Mouse (Mus musculus) embryonic facial prominence, embryonic 12.5 days (tissue): Measurements from ENCODE around the gene Toe1. TPM values are rescaled to one million over a fixed set of nuclear protein-coding genes. Genes with fewer than 3 reads are reported as not detected.

Experiments
- ATAC-seq: fragments of 200-750 bp; cut with Nextera tagmentation; 2 replicates; pipeline ENCODE4 v1.8.0; 2017; ENCODE audit not compliant: insufficient number of reproducible peaks, insufficient read depth, low FRiP score, low TSS enrichment
- H3K27ac ChIP-seq: fragments of 300-500 bp; sonication (generic); 2 replicates; pipeline ENCODE4 v1.5.1; 2016; ENCODE audit warnings: mild to moderate bottlenecking
- H3K27me3 ChIP-seq: fragments of 300-500 bp; sonication (generic); 2 replicates; pipeline ENCODE4 v1.6.1; 2016; ENCODE audit warnings: mild to moderate bottlenecking, moderate library complexity
- H3K36me3 ChIP-seq: fragments of 300-500 bp; sonication (generic); 2 replicates; pipeline ENCODE4 v1.6.1; 2016; ENCODE audit warnings: mild to moderate bottlenecking
- H3K4me1 ChIP-seq: fragments of 300-500 bp; sonication (generic); 2 replicates; pipeline ENCODE4 v1.6.1; 2016
- H3K4me2 ChIP-seq: fragments of 300-500 bp; sonication (generic); replicated peaks from 2 replicates; pipeline ENCODE4 v1.6.1; 2016; ENCODE audit warnings: mild to moderate bottlenecking, moderate library complexity
- H3K4me3 ChIP-seq: fragments of 300-500 bp; sonication (generic); 2 replicates; pipeline ENCODE4 v1.5.1; 2016; ENCODE audit warnings: mild to moderate bottlenecking
- H3K9ac ChIP-seq: fragments of 300-500 bp; sonication (generic); 2 replicates; pipeline ENCODE4 v1.6.1; 2016; ENCODE audit warnings: mild to moderate bottlenecking, moderate library complexity
- H3K9me3 ChIP-seq: fragments of 300-500 bp; sonication (generic); 2 replicates; pipeline ENCODE4 v1.6.1; 2016; ENCODE audit warnings: mild to moderate bottlenecking, moderate library complexity
- WGBS: fragments of 180-500 bp; shearing (Covaris S2); methylation state at CpG from one replicate; pipeline ENCODE4 v1.1.7; 2016; 5-methylcytosine and 5-hydroxymethylcytosine counted together
- polyA plus RNA-seq: library from polyadenylated mRNA; unstranded; fragments of >200 nt; fragmentation: Nextera tagmentation; extraction: Ambion mirVana; gene quantifications from 2 replicates; pipeline ENCODE4 v1.2.1, GENCODE M21; 2016

Toe1 gene
- polyA plus RNA-seq, 1 experiment from 2014 or later = 37.9 TPM

DNA sequence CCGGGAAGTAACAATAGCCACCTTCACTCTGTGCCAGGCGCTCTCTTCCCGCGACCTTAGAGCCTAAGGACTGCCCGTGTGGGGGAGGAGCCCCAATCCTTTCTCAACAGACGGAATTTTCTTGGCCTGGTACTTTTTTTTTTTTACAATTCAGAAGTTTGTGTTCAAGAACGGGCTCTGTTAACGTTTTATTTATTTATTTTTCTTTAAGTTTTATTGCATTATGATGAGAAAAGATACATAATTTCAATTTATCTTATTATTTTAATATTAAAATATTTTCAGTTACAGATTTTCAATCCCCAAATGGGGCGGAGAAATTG lies 14.2 kb upstream of the Toe1 start, which contains the start of gene Hpdl:
TSS of gene Hpdl (minus strand) at position 14 of the 323 bp plus-strand sequence.
- peaks cover 13% of the 10 kb centered on the region for H3K4me1 ChIP-seq
- H3K4me2 ChIP-seq = peak within 1 kb of the TSS; percentile 95
- WGBS = 12% methylated on average over 9 of the region's 9 CpGs
- ATAC-seq = no peak; the same call in 1 of the 2 replicates
- peak within 1 kb of the TSS; percentile 40 for H3K9ac ChIP-seq
- peak within 1 kb of the TSS; percentile 51 for H3K4me3 ChIP-seq
- H3K9me3 ChIP-seq = no peaks in the 10 kb centered on the region
- no peak within 1 kb of the TSS for H3K27ac ChIP-seq
- peaks cover 22% of the 10 kb centered on the region for H3K27me3 ChIP-seq
- peaks cover 19% of the 10 kb centered on the region for H3K36me3 ChIP-seq

DNA sequence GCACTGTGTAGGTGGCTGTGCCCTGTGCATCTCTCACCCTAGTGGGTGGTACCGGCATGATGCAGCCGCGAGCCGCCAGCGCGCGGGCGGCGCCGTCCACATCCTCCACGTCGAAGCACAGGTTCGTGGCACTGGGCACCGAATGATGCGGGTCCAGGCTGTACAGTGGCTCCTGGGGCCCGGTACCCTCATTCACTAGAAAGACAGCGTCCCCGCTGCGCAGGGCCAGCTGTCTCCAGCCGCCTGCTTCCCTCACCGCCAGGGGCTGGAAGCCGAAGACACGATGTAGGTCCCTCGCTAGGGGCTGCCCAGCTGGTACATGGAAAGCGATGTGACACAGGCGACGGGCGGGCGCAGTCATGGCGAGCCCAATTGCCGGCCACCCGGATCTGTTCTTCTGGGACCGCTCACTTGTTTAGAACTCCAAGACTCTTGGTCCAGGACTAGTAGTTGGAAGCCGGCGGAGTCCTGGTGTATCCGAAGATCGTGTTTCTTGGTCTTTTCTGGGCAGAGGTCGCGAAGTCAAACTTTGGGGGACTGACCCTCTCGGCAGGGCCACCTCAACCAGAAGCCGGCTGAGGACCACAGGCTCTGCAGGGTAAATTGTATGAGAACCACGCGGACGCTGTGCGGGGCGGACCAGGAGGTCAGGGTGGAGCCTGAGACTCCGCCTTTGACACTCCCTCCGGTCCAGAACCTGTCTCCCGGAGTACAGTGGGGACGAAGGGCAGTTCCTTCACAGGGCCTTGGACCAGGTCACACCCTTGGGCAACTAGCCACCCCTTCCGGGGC lies 13.7 kb upstream of the Toe1 start:
- Histone ChIP-seq H3K4me2 (peak overlapping the region; percentile 95), H3K27me3 (peaks cover 22% of the 10 kb centered on the region), H3K36me3 (peaks cover 24% of the 10 kb centered on the region), H3K9me3 (no peaks in the 10 kb centered on the region), H3K4me1 (peaks cover 13% of the 10 kb centered on the region), H3K9ac (peak overlapping the region; percentile 40), H3K4me3 (peak overlapping the region; percentile 51), H3K27ac (no peak overlapping the region)
- WGBS = under 1% methylated on average over 51 of the region's 51 CpGs
- ATAC-seq = peak; percentile 62

DNA sequence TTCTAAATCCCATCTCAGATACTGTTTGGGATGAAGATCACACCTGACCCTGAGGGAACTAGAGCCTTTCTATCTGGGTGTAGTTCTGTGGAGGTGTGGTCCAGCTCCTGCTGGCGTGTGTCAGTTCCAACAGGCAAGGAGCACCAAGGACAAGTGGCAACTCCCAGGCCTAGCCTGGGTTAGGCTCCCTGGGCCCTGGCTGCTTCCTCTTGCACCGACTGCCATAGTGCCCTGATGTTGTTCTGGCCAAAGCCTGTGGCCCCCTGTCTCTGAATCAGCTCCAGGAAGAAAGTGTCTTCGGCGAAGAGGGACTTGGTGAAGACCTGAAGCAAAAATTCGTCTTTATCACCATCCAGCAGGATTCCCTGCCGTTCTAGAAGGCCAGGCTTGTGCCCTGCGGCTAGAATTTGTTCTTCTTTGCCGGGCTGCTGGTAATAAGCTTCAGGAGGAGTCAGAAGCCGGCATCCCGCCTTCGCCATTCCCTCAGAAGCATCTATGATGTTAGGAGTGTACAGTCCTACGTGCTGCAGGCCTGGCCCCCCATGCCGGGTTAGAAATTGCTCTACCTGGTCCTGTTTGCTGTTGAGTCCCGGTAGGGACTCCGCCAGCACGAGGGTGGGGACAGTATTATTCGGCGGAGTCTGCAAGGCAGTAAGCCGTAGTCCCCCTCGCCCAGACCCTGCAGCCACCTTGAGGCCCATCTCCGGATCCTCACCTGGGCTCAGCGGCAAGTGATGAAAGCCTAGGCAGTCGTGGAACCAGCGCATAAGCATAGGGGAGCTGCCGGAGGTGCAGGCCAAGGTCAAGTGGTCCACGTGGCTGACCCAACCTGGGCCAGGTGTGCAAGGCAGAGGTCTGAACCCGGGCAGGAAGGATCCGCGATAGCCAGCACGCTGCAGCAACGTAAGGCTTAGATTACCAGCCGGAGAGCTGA lies 12.8 kb upstream of the Toe1 start:
- 16% methylated on average over 32 of the region's 32 CpGs for WGBS
- Histone ChIP-seq H3K9me3 (no peaks in the 10 kb centered on the region), H3K4me2 (peak overlapping the region; percentile 95), H3K9ac (peak overlapping the region; percentile 40), H3K36me3 (peaks cover 24% of the 10 kb centered on the region), H3K4me3 (peak overlapping the region; percentile 51), H3K27me3 (peaks cover 22% of the 10 kb centered on the region), H3K4me1 (peaks cover 10% of the 10 kb centered on the region), H3K27ac (no peak overlapping the region)
- no peak for ATAC-seq

DNA sequence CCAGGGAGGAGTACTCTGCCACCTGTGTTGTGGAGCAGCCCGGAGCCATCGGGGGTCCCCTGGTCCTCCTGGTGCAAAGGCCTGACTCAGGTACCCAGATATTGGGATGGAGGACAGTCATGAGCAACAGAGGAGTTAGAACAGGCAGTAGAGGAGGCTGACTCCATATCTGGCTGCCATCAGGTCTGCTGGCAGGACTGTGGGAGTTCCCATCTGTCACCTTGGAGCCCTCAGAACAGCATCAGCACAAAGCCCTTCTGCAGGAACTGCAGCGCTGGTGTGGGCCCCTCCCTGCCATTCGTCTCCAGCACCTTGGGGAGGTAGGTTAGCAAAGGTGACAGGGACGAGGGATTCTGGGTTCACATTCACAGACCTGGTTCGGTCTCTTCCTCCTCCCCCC lies 10.0 kb upstream of the Toe1 start:
- WGBS = 88% methylated on average over 6 of the region's 6 CpGs
- H3K4me1 ChIP-seq = peaks cover 8% of the 10 kb centered on the region
- no peaks in the 10 kb centered on the region for H3K9me3 ChIP-seq
- H3K4me2 ChIP-seq = no peak overlapping the region
- no peak overlapping the region for H3K27ac ChIP-seq
- peaks cover 28% of the 10 kb centered on the region for H3K36me3 ChIP-seq
- no peak for ATAC-seq
- peaks cover 22% of the 10 kb centered on the region for H3K27me3 ChIP-seq
- no peak overlapping the region for H3K9ac ChIP-seq
- H3K4me3 ChIP-seq = no peak overlapping the region

DNA sequence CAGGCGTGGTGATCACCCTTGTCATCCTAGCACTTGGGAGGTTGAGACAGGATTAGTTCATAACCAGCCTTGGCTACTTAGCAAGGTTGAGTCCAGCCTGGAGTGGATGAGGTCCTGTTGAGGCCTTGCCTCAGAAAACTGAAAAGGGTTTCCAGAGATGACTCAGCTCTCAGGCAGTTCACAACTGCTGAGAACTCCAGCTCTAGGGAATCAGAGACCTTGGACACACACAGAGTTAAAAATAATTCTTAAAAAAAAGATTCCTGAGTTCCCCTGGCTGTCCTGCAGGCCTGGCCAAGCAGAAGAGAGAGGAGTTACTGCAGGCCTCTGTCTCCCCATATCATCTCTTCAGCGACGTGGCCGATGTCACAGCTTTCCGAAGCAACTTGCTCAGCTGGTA lies 7.8 kb upstream of the Toe1 start:
- H3K27me3 ChIP-seq = peaks cover 9% of the 10 kb centered on the region
- no peaks in the 10 kb centered on the region for H3K4me1 ChIP-seq
- 91% methylated on average over 5 of the region's 5 CpGs for WGBS
- H3K4me3 ChIP-seq = no peak overlapping the region
- H3K4me2 ChIP-seq = no peak overlapping the region
- no peaks in the 10 kb centered on the region for H3K9me3 ChIP-seq
- no peak overlapping the region for H3K27ac ChIP-seq
- H3K9ac ChIP-seq = no peak overlapping the region
- H3K36me3 ChIP-seq = peaks cover 28% of the 10 kb centered on the region
- ATAC-seq = no peak

DNA sequence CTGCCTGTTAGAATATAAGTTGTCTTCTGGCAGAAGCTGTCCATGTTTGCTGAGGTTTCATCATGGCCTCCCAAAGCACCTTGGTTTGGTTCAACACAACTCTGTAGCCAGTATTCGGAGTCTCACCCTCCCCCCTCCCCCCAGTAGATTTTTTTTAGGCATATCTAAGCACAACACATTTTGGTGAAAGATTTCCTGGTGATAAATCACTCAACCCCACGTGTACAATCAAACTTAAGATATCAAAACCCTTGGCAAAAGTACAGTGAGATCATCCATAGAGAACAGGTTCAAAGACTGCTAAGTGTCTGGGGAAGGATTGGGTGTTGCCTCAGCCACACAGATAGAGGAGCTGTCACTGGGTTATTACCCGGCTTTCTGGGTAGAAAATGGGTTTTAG lies 3.6 kb upstream of the Toe1 start:
- Histone ChIP-seq H3K36me3 (peaks cover 4% of the 10 kb centered on the region; the same call in 1 of the 2 replicates), H3K4me3 (no peak overlapping the region), H3K9me3 (no peaks in the 10 kb centered on the region), H3K27ac (no peak overlapping the region), H3K4me2 (no peak overlapping the region), H3K4me1 (peaks cover 8% of the 10 kb centered on the region), H3K27me3 (no peaks in the 10 kb centered on the region), H3K9ac (no peak overlapping the region)
- 87% methylated on average over 3 of the region's 3 CpGs for WGBS
- ATAC-seq = no peak

DNA sequence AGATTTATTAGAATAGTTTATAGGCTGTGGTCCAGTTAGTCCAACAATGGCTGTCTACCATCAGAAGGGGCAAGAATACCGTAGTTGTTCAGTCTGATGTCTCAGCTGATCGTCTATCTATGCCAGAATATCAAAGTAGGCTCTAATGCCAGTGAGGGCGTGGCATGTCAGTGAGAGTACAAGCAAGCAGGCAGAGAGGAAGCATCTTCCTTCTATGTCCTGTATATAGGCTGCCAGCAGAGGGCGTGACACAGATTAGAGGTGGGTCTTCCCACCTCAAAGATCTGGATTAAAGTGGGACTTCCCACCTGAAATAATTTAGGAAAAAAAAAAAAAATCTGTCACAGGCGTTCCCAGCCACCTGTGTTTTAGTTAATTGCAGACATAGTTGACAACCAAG lies 7.5 kb downstream of the Toe1 start:
- Histone ChIP-seq H3K4me3 (no peak overlapping the region), H3K9ac (no peak overlapping the region), H3K36me3 (peaks cover 32% of the 10 kb centered on the region), H3K27me3 (no peaks in the 10 kb centered on the region), H3K4me1 (no peaks in the 10 kb centered on the region), H3K27ac (no peak overlapping the region), H3K9me3 (no peaks in the 10 kb centered on the region), H3K4me2 (no peak overlapping the region)
- no peak for ATAC-seq
- 36% methylated on average over 5 of the region's 5 CpGs for WGBS

DNA sequence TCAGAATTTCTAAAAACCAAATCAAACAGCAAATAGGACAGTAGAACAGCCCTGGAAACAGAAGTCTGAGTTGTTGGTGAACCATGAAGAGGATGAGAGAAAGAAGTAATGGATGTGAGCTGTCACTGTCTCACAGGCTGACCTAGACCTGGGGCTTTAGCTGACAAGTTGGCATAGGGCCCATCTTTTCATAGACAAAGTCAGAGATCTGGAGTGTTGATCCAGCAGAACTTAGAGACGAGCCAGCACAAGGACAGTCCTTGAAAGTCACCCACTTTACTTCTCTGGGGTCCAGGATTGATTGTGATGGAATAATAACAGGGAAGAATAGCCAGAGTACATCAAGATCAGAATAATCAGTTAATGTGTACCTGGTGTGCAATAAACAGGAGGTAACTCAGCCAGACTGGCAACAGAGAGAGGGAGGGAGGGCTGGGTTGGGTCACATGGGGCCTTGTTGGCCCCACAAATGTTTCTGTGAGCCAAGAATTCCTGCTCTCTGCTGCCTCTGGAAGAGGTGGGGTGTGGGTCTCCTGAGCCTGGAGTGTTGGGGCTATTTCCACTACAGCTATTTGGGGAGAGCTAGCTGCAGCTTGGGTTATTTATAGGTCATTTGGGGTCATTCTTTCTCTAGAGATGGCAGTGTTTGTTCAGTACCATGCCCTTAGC lies 10.9 kb downstream of the Toe1 start:
- H3K9ac ChIP-seq = no peak overlapping the region
- 78% methylated on average over 1 of the region's 1 CpGs for WGBS

DNA sequence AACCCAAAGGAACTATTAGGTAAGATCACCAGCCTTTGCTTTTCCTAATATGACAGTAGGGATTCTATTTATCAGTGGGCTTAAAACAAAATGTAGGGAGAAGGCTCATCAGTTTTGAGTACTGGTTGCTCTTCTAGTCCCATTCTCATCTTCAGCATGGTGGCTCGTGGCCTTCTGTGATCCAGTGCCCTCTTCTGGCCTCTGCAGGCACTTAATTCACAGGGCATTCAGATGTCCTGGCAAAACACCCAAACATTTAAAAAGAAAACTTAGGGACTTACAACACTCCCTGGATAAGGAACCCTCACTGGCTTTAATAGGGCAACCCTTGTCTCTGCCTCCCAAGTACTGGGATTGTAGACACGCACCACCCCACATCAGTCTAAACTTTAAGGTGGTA lies 13.2 kb downstream of the Toe1 start:
- H3K4me3 ChIP-seq = no peak overlapping the region
- 74% methylated on average over 2 of the region's 2 CpGs for WGBS
- H3K4me2 ChIP-seq = no peak overlapping the region
- no peaks in the 10 kb centered on the region for H3K27me3 ChIP-seq
- H3K4me1 ChIP-seq = no peaks in the 10 kb centered on the region
- ATAC-seq = no peak
- H3K36me3 ChIP-seq = no peaks in the 10 kb centered on the region
- H3K9ac ChIP-seq = no peak overlapping the region
- H3K9me3 ChIP-seq = no peaks in the 10 kb centered on the region
- H3K27ac ChIP-seq = no peak overlapping the region

More for the DNA sequence above, 10.9 kb downstream of the Toe1 start:
- Histone ChIP-seq H3K4me3 (no peak overlapping the region), H3K4me2 (no peak overlapping the region), H3K9me3 (no peaks in the 10 kb centered on the region), H3K36me3 (0 out of 2 replicates have a peak, but pooled peaks cover under 1% of the 10 kb centered on the region), H3K4me1 (no peaks in the 10 kb centered on the region), H3K27me3 (no peaks in the 10 kb centered on the region), H3K27ac (no peak overlapping the region)
- no peak for ATAC-seq

DNA sequence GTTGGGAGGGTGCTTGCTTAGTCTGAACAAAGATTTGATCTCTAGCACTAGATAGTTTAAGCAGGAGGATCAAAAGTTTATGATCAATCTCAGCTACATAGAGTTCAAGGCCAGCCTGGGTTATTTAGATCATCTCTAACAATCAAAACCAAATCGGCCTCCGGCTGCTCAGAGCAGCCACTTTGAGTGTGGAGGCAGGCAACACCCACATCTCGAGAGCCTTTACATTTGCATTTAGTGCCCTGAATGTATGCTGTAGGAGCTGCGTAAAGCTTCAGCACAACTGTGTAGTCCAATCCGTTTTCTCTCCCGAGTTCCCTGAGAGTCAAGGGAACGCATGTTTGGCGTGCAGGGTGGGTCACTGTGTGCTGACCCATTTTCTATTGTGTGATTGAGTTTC lies 15.0 kb downstream of the Toe1 start:
- no peak overlapping the region for H3K27ac ChIP-seq
- H3K36me3 ChIP-seq = no peaks in the 10 kb centered on the region
- H3K4me2 ChIP-seq = no peak overlapping the region
- WGBS = 88% methylated on average over 8 of the region's 8 CpGs
- no peaks in the 10 kb centered on the region for H3K27me3 ChIP-seq
- H3K9ac ChIP-seq = no peak overlapping the region
- H3K4me3 ChIP-seq = no peak overlapping the region
- no peak for ATAC-seq
- H3K4me1 ChIP-seq = 0 out of 2 replicates have a peak, but pooled peaks cover 4% of the 10 kb centered on the region
- no peaks in the 10 kb centered on the region for H3K9me3 ChIP-seq

DNA sequence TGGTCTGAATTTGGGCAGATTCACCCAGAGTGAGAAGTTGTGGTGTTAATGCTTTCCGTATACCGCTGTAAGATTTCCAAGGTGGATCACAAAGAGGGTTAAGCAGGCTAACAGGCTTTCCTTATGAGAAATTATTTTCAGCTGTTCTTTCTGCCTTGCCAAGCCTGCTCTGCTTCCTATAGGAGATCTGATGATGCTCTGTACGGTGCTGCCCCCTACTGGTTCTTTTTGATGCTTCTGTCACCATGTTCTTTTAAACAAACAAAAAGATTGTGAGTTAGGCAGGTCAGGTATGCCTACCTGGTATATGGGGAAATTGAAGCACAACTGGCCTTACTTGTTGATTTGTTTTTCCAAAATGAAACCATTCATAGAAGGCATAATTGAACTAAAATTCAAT lies 18.5 kb downstream of the Toe1 start:
- Histone ChIP-seq H3K9me3 (no peaks in the 10 kb centered on the region), H3K4me2 (0 out of 2 replicates have a peak overlapping the region, but pooled peaks have one; percentile 16), H3K9ac (no peak overlapping the region), H3K27me3 (no peaks in the 10 kb centered on the region), H3K36me3 (no peaks in the 10 kb centered on the region), H3K4me3 (no peak overlapping the region), H3K27ac (0 out of 2 replicates have a peak overlapping the region, but pooled peaks have one; percentile 65), H3K4me1 (0 out of 2 replicates have a peak, but pooled peaks cover 4% of the 10 kb centered on the region)
- whole genome bisulfite sequencing = 2% methylated on average over 3 of the region's 3 CpGs
- peak; percentile 56; the same call in 1 of the 2 replicates for ATAC-seq
